Mouse (Mus musculus): ENCODE data around the gene Glis3.

DNA sequence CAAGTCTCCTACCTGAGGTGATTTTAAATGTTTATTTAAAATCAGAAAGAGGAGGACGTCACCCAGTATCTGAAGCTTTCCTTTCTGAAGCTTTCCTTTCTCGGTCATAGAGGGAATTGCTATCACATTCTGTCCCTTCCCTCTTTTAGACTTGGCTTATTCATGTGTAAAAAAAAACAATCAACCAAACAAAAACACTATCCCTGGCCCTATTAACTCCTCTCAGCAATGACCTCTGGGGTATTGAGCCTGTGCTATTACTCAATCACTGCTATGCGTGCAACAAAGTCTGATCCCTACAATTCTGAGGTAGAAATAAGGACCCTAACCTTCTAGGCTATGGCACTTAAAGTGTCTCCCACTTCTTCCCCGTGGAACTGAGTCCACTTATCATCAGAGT lies 311.7 kb downstream of the Glis3 start:
- TF ChIP-seq CTCF (IDR thresholded peaks at IDR 0.05 in 2 of 3, conservative IDR thresholded peaks at IDR 0.05 in 1 of 3; ENCODE audit: control insufficient read depth in 1 of 3, insufficient read depth in 1 of 3, low read depth in 2 of 3, low read length in 3 of 3, poor library complexity in 1 of 3, severe bottlenecking in 1 of 3) (no peak), MAFK (IDR thresholded peaks at IDR 0.05; ENCODE audit: borderline replicate concordance, low read depth, low read length) (no peak), NRF1 (IDR thresholded peaks at IDR 0.05; ENCODE audit: insufficient read depth, low read depth, low read length, poor library complexity, severe bottlenecking) (no peak), BHLHE40 (IDR thresholded peaks at IDR 0.05; ENCODE audit: borderline replicate concordance, low read depth, low read length) (no peak)

All from MEL (cell line).